27 mouse cellular contexts compared by ENCODE assay signal in genomic region chr1:39035817-39036216, GRCm38 (mm10). TPM values are rescaled to one million over a fixed set of nuclear protein-coding genes. Genes with fewer than 3 reads are reported as not detected.
DNase-seq lines count a peak whose midpoint lies in the region; ATAC-seq and TF ChIP-seq lines count a peak whose summit lies in the region.
"Had no signal": no experiment of that assay in that cellular context is flagged by ENCODE, and none has a peak within 500 bp of the region (broad histone marks: within the 10 kb centered on the region; RNA-seq: fewer than 3 reads in every experiment).

No protein-coding gene starts in this region.

- ATAC-seq in forebrain, postnatal 0 days, result peak; percentile 43; the same call in 1 of the 2 replicates
- ATAC-seq in forebrain, embryonic 16.5 days, result no peak
- ATAC-seq in megakaryocyte progenitor cell, adult 5-6 weeks (replicated peaks; ENCODE audit: poor library complexity), result no peak
- ATAC-seq: activated CD4-positive, CD25-positive, alpha-beta regulatory T cell, adult 4 months; CD4-positive, CD25-positive, alpha-beta regulatory T cell, adult 4 months; forebrain, embryonic 14.5 days; Patski had no signal

- no peak overlapping the region for H3K4me2 ChIP-seq in forebrain, postnatal 0 days (ENCODE audit: low read depth)
- no peak overlapping the region for H3K4me2 ChIP-seq in forebrain, embryonic 16.5 days (ENCODE audit: low read length)
- H3K4me2 ChIP-seq: embryonic facial prominence, embryonic 13.5 days; embryonic facial prominence, embryonic 15.5 days; forebrain, embryonic 12.5 days had no signal

- H3K36me3 ChIP-seq in forebrain, postnatal 0 days (ENCODE audit: insufficient read depth), result no peaks in the 10 kb centered on the region
- H3K36me3 ChIP-seq in forebrain, embryonic 16.5 days (ENCODE audit: control insufficient read depth, insufficient read depth), result no peaks in the 10 kb centered on the region
- H3K36me3 ChIP-seq: embryonic facial prominence, embryonic 13.5 days; embryonic facial prominence, embryonic 15.5 days; forebrain, embryonic 10.5 days; forebrain, embryonic 12.5 days; G1E had no signal

- H3K27me3 ChIP-seq in forebrain, postnatal 0 days (ENCODE audit: insufficient read depth, low read length), result no peaks in the 10 kb centered on the region
- H3K27me3 ChIP-seq in forebrain, embryonic 16.5 days (replicated peaks; ENCODE audit: control insufficient read depth, insufficient read depth, low read length), result no peaks in the 10 kb centered on the region
- H3K27me3 ChIP-seq: CH12.LX; embryonic facial prominence, embryonic 13.5 days; embryonic facial prominence, embryonic 15.5 days; forebrain, embryonic 12.5 days; Patski had no signal

- H3K4me3 ChIP-seq in forebrain, postnatal 0 days (ENCODE audit: low read depth, low read length), result no peak overlapping the region
- no peak overlapping the region for H3K4me3 ChIP-seq in forebrain, embryonic 16.5 days (replicated peaks; ENCODE audit: low read length)
- no peak overlapping the region for H3K4me3 ChIP-seq in left cerebral cortex, adult 2 months
- H3K4me3 ChIP-seq: embryonic facial prominence, embryonic 13.5 days; embryonic facial prominence, embryonic 15.5 days; erythroblast, embryonic 14.5 days; forebrain, embryonic 10.5 days; forebrain, embryonic 12.5 days had no signal

- intact Hi-C loops in left cerebral cortex, adult 2 months (cut with DNase I), result no loop called here
- intact Hi-C loops in left cerebral cortex, postnatal 36 days (cut with DNase I), result no loop called here

- H3K4me1 ChIP-seq in forebrain, postnatal 0 days (ENCODE audit: insufficient read depth), result no peaks in the 10 kb centered on the region
- no peaks in the 10 kb centered on the region for H3K4me1 ChIP-seq in forebrain, embryonic 16.5 days (replicated peaks; ENCODE audit: control insufficient read depth, insufficient read depth, low read length)
- H3K4me1 ChIP-seq: embryonic facial prominence, embryonic 13.5 days; embryonic facial prominence, embryonic 15.5 days; forebrain, embryonic 12.5 days had no signal

- H3K9ac ChIP-seq in forebrain, postnatal 0 days, result no peak overlapping the region
- H3K9ac ChIP-seq in forebrain, embryonic 16.5 days (replicated peaks; ENCODE audit: low read depth, low read length), result no peak overlapping the region
- H3K9ac ChIP-seq: embryonic facial prominence, embryonic 13.5 days; embryonic facial prominence, embryonic 15.5 days; forebrain, embryonic 12.5 days had no signal

- H3K9me3 ChIP-seq in forebrain, postnatal 0 days (ENCODE audit: low read length), result no peaks in the 10 kb centered on the region
- no peaks in the 10 kb centered on the region for H3K9me3 ChIP-seq in forebrain, embryonic 16.5 days (ENCODE audit: control insufficient read depth, low read length)
- H3K9me3 ChIP-seq: embryonic facial prominence, embryonic 15.5 days; forebrain, embryonic 10.5 days; forebrain, embryonic 12.5 days; G1E had no signal

- 73% methylated on average over 9 of the region's 9 CpGs for WGBS in forebrain, postnatal 0 days
- WGBS in forebrain, embryonic 16.5 days, result 83% methylated on average over 9 of the region's 9 CpGs

- no peak for TF ChIP-seq CTCF in forebrain, postnatal 0 days (IDR thresholded peaks at IDR 0.05; ENCODE audit: low read depth)
- TF ChIP-seq CTCF in left cerebral cortex, adult 2 months (IDR thresholded peaks at IDR 0.05), result no peak

- no peak overlapping the region for H3K27ac ChIP-seq in forebrain, postnatal 0 days (ENCODE audit: low read depth, low read length)
- no peak overlapping the region for H3K27ac ChIP-seq in forebrain, embryonic 16.5 days (ENCODE audit: low read length)
- peak overlapping the region; percentile 16; the same call in 1 of the 2 replicates for H3K27ac ChIP-seq in left cerebral cortex, adult 2 months
- H3K27ac ChIP-seq: embryonic facial prominence, embryonic 13.5 days; embryonic facial prominence, embryonic 15.5 days; forebrain, embryonic 10.5 days; forebrain, embryonic 12.5 days had no signal

- no peak for DNase-seq in forebrain, postnatal 0 days
- no peak for DNase-seq in left cerebral cortex, adult 2 months (ENCODE audit: extremely low spot score in 1 of 2, low spot score in 2 of 2)
- DNase-seq in left cerebral cortex, postnatal 36 days (ENCODE audit: low spot score in 2 of 2), result no peak
- DNase-seq: adrenal gland, adult 8-10 months; adrenal gland, postnatal 14 days; adrenal gland, postnatal 36 days; B cell, adult 2 months; cerebellum, adult 11 months; cerebellum, adult 18-20 months; cerebellum, adult 8-10 months; cerebellum, adult 9-11 months; cerebellum, postnatal 14 days; cerebellum, postnatal 36 days; embryo, embryonic 11 days had no signal

RNA-seq across cellular contexts. Expression of gene Pdcl3, which starts 50.4 kb away (rescaled TPM):
- 58.4 and 73.2 TPM in 2 replicates for total RNA-seq in forebrain, postnatal 0 days (2014; rRNA removed)
- 157 and 159 TPM in 2 replicates for polyA plus RNA-seq in forebrain, postnatal 0 days (2015; fragmentation: Nextera tagmentation; extraction: Ambion mirVana)
- polyA plus RNA-seq in forebrain, embryonic 16.5 days (2015; fragmentation: Nextera tagmentation; extraction: Ambion mirVana), result 175 and 182 TPM in 2 replicates
- total RNA-seq in left cerebral cortex, adult 2 months (2021), result 10 to 100 TPM; 32.2 to 40.8 TPM
- 10 to 100 TPM; 37.3 to 37.4 TPM for total RNA-seq in left cerebral cortex, postnatal 36 days (2021)
- 67.0 and 76.1 TPM in 2 replicates for total RNA-seq in megakaryocyte progenitor cell, adult 5-6 weeks (2015)
- 56.1 and 63.5 TPM in 2 replicates for total RNA-seq in megakaryocyte progenitor cell, adult 5-6 weeks (2017)
